Mouse (Mus musculus) brain, adult 2 months (tissue): ENCODE results near the gene Wdr25.

Experiments used
- DNase-seq: peaks from one replicate; pipeline ENCODE4 v3.0.0; 2011; ENCODE audit warnings: low read depth, low spot score

Gene Wdr25

DNA sequence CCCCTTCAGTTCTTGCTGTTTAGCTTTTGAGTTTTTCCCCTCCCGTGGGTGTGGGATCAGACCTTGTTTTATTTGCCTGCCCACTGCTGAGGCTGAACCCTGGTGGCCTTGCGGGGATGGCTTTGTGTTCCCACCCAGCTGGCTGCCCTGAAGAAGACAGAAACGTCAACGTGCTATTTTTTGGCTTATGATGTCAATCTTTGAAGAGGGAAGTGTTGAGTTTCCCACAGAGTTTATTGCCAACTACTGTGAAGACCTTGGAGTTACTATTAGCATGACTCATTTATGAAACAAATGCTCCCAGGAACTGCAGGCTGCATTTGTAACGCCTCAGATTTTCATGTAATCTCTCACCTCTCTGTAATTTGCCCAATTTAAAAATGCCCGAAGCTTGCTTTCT is 43.4 kb downstream of the Wdr25 start:
- peak; percentile 47 for DNase-seq

DNA sequence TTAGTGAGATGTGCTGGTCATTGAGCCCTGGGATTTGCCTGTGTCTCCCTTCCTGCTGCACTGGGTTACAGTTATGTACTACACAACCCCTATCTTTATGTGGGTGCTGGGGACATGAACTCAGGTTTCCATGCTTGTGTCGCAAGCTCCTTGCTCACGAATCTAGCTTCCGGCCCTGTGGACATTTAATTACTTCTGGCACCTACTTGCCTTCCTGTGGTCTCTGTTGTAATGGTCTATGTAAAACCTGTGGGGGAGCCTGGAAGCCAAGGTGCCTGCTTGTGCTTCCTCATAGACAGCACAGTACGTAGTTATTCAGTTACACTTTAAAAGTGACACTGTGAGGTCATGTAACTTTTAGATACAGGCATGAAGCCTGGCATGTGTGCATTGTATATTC is 44.1 kb downstream of the Wdr25 start:
- no peak for DNase-seq

DNA sequence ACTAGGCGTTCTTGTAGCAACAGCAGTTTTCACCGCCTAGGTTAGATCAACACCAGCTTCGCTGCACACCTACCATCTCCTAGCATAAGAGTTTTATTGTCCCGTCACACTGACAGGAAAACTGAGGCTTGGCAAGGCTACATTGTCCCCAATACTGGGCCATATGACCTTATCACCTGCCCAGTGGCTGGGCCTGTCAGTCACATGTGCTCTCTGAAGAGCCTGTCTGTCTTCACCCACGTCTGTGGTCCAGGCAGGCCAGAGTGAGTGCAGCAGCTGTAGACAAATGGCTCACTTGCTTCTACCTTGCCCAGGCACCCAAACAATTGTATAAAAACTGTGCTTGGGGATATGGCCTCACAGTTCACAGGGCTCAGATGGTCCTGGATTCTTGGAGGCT is 45.4 kb downstream of the Wdr25 start:
- DNase-seq: no peak

GRCm38 (mm10) chr12:108939317-108939716 is 45.9 kb downstream of the Wdr25 start:
- no peak for DNase-seq

DNA sequence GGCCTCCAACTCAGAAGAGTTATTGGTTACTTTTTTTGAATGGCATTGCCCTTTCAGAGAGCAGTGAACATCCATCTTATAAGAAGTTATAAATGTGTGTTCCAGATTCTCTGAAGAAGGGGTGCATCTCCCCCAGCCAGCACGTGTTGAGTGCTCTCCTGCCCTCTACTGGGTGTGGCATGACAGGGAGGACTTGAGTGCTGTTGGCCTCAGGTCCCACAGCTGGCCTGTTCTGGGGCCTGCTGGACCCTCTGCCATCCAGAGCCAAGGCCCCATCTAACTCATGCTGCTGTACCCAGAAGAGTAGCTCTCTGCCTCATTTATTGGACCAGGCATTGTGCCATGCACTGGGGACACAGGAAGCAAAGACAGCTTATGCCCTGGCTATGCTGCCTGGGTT is 46.8 kb downstream of the Wdr25 start:
- no peak for DNase-seq

DNA sequence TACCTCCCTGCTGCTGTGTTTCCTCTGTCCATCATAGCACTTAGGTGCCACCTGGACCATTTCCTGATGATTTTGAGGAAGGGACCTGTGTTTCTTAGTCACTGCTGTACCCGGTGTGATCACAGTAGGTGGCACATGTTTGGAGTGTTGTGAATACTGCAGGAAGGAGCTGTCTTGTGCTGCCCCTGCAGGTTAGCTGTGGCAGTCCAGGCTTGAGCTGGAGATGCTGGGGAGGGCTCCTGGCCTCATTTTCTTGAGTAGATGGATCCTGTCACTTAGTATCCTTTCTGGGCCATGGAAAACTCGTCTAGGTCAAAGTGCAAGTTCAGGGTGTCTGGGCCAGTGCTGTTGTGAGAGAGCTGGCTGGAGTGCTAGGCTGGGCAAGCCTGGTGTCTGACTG is 47.9 kb downstream of the Wdr25 start:
- no peak for DNase-seq

GRCm38 (mm10) chr12:108942203-108942923 is 48.9 kb downstream of the Wdr25 start:
- DNase-seq: peak; percentile 86

DNA sequence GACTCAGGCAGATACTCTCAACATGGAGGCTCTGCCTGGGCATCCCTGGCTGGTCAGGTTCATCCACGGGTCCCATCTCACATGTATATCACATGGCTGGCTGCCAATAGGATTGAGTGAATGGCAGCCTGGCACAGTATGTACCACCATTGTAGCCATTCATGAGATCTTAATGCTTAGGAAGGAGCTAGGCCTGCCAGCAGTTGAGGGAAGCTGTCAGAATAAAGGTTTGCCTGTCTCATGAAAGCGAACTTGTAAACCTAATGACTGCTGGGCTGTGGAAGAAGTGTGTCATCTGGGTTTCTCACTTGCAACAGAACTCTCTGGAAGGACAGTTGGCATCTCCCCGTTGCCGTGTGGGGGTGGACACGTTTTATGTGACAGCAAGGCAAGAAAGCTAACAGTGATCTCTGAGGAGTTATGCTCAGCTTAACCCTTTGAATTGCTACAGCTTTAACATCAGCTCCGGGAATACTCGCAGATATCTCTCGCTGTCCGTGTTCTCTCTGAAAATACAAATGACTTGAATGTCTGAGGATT is 59.6 kb downstream of the Wdr25 start:
- peak; percentile 64 for DNase-seq

DNA sequence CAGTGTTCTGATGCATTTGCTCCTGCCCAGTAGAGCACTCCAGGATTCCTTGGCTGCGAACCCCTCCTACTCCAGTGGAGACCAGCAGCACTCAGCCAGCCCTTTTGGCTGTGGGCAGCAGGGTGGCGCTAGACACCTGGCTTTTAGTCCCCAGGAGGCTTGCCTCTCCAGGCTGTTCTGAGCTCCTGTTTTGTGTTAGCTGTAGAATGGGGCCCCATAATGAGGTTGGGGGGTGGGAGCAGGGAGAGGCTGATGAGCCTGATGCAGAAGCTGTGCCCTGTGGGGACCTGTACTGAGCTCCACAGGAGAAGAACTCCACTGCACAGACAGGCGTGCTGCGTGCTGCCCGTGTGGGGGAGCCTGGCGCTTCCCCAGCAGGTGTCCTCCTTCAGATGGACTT is 60.4 kb downstream of the Wdr25 start:
- DNase-seq: peak; percentile 61

DNA sequence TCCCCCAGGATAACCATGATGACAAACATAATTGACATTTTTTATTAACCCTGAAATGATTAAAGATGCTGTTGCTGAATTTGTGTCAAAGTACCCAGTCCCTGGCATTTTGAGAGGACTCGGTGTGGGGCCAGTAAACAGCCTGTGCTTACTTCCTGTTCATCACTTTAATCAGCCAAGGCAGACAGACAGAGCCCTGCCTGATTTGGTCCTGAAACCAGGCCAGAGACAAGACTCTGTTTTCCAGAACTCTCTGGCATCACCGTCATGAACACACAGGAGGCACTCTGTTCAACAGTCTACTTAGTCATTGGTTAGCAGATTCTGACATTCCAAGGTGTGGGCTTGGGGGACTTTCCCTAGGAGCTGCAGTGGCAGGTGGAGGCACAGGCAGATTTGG is 61.0 kb downstream of the Wdr25 start:
- DNase-seq: no peak

DNA sequence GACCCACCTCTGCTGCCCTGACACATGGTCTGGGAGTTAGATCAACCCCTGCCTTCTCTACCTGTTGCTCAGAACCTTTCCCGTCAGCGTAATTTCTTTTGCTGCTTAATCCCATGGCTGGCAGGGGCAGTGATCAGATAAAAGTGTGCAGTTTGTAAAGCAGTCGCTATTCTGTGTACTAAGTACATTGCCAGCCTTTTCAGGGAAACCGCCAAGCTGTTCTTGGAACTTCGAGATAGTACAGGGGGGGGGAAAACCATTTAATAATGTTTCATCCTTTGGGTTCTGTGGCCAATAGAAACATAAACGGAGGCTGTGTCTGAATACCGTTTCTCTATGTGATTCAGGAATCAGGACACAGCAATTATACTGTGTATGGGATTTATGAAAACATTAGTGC is 65.1 kb downstream of the Wdr25 start:
- DNase-seq: no peak

- DNase-seq: peak; percentile 33
These were observed 65.7 kb downstream of the Wdr25 start for GRCm38 (mm10) chr12:108958991-108959638.

DNA sequence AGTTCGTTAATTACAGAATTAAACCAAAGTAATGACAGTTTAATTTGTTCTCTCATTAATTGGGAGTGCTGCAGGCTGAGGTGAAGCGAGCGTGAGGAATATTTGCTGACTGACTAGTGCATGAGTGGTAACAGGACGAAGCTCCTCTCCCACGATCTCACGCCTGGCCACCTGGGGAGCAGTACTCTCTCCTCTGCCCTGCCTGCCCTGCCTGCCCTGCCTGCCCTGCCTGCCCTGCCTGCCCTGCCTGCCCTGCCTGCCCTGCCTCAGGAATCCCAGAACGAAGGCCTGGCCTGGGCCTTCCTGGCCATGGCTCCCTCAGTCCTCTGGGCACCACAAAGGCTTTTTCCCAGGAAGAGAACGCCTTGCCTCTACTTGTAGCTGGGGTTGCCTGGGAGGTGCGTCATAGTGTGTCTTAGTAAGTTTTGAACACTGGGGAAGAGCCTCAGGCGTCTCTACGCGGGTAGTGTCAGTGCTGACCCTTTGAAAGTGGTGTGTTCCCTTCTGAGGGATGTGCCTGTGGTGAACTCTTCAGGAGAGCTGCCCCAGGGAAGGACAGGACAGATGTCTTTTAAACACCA is 66.3 kb downstream of the Wdr25 start:
- DNase-seq: no peak

DNA sequence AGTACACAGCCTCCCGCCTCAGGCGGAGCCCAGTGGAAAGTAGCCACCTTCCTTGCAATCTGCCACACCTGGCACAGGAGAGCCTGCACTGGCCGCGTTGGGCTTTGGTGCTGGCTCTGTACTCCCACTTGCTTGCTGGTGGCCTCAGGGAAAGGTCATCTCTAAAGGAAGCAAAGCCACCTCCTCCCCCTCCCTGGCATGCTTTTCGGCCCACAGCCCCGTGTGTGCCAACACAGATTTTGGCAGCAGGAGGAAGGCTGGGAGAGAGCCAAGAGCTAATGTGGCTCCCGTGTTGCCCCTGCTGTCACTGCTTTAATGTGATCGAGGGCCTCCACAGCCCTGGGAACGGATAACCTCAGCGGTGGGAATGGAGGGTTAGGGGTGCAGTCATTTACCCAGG is 66.8 kb downstream of the Wdr25 start:
- peak; percentile 70 for DNase-seq

DNA sequence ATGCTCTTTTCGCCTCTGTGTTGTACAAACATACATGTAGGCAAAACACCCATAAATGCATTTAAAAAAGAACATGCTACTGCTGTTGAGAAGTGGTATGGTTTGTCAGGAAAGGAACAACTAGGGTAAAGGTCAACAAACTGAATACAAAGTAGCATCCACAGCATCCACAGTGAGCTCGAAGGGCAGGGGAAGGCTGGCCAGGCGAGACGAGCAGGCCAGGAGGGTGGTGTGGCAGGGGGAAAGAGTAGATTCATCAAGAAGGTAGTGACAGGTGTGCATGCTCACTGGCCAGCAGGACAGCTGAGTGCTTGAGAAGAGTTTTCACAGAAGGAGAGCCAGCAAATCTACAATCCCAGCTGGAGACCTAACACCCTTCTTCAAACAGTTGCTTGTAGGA is 74.2 kb downstream of the Wdr25 start:
- no peak for DNase-seq

GRCm38 (mm10) chr12:108968031-108968430 is 74.6 kb downstream of the Wdr25 start:
- DNase-seq: peak; percentile 86

DNA sequence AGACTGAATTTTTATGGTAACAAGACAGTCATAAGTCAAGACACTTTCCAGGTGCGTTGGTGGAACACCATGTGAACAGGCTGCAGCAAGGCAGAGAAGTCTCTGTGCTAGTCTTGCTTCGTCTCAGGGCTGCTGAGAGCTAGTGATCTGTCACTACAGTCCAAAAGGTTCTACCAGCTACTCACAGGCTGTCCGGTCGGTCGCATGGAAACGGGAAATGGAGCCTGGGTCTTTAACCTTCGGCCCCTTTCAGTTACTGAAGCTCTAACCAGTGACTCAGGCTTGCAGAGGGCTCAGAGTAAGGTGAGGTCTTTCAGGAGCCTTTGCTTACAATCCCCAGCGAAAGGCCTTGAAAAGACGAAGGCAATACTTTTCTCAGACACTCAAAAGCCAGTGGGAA is 78.0 kb downstream of the Wdr25 start:
- no peak for DNase-seq

DNA sequence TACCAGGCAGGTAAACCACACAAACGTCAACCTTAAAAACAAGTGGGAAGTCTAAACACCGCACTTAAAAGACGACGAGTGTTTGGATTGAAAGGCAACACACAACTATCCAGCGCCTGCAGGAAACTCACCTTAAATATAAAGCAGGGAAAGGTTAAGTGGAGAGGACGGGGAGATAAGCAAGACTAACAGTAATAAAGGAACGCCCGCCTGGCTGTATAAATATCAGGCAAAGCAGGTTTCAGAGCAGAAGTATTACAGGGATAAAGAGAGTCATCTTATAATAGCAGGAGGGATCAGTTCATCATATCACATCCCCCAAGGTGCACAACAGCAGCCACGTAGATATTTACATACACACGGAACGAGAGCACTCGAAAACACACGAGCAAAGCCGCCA is 78.8 kb downstream of the Wdr25 start:
- DNase-seq: no peak

- peak; percentile 34 for DNase-seq
These were observed 86.5 kb downstream of the Wdr25 start for GRCm38 (mm10) chr12:108979977-108980376.

DNA sequence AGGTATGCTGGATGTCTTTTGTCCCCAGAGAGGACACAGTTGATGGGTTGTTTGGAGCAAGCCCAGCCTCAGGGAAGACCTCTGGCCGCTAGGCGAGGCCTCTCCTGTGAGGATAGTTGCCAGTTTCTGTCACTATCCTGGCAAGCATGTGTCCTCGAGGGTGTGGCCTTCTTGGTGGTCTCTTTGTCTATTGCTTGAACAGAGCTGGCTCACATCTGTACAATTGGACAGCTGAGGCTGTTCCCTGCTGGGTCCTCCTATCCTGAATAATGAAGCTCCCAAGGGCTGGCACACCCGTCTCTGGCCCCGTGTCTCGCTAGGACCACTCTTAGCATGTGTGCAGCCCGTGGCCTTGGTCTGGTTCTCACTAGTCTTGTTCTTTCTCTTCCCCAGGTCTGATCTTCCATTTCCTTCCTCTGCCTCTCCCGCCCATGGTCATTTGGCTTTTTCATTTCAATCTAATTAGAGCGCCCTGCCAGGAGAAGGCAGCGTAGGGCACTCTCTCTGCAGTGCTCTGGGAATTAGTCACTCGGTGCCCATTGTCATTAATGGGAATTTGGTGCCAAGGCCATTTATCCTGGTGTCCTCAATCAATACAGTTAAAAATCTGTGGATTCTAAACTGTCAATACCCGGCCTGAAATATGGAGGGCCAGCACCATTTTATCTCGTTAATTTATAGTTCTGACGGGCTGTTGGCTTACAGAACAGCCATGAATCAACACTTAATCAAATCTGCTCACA is 88.7 kb downstream of the Wdr25 start:
- DNase-seq: no peak

- DNase-seq: no peak
These were observed 89.2 kb downstream of the Wdr25 start for GRCm38 (mm10) chr12:108982684-108982960.

- DNase-seq: no peak
These were observed 90.1 kb downstream of the Wdr25 start for GRCm38 (mm10) chr12:108983496-108983895.
